Mouse (Mus musculus): Measurements from ENCODE around the gene Ccdc103.

Gene Ccdc103

GRCm38 (mm10) chr11:102880585-102881313, at the start of gene Ccdc103, which contains the start of gene Eftud2:
TSS of gene Ccdc103 (plus strand) at chr11:102881204.
TSS of gene Eftud2 (minus strand) at chr11:102880985.
- DNase-seq (ENCODE audit: low spot score in 2 of 2), result peak; percentile 96

GRCm38 (mm10) chr11:102832700-102833297, 48.2 kb upstream of the Ccdc103 start:
- DNase-seq (ENCODE audit: low spot score in 2 of 2), result no peak

GRCm38 (mm10) chr11:102834219-102834618, 46.8 kb upstream of the Ccdc103 start:
- DNase-seq (ENCODE audit: low spot score in 2 of 2), result no peak

GRCm38 (mm10) chr11:102835549-102835948, 45.5 kb upstream of the Ccdc103 start, which contains the start of gene Higd1b:
TSS of gene Higd1b (plus strand) at chr11:102835849.
- DNase-seq (ENCODE audit: low spot score in 2 of 2), result no peak

- DNase-seq (ENCODE audit: low spot score in 2 of 2), result no peak
These were observed 44.9 kb upstream of the Ccdc103 start for GRCm38 (mm10) chr11:102836146-102836545.

GRCm38 (mm10) chr11:102837385-102837784, 43.6 kb upstream of the Ccdc103 start:
- no peak for DNase-seq (ENCODE audit: low spot score in 2 of 2)

- no peak for DNase-seq (ENCODE audit: low spot score in 2 of 2)
These were observed 42.9 kb upstream of the Ccdc103 start for GRCm38 (mm10) chr11:102838126-102838525.

GRCm38 (mm10) chr11:102838616-102839150, 42.3 kb upstream of the Ccdc103 start:
- no peak for DNase-seq (ENCODE audit: low spot score in 2 of 2)

- no peak for DNase-seq (ENCODE audit: low spot score in 2 of 2)
These were observed 35.1 kb upstream of the Ccdc103 start for GRCm38 (mm10) chr11:102845926-102846325.

- DNase-seq (ENCODE audit: low spot score in 2 of 2), result peak; percentile 35 to 48
These were observed 29.1 kb upstream of the Ccdc103 start for GRCm38 (mm10) chr11:102851883-102852282.

- no peak for DNase-seq (ENCODE audit: low spot score in 2 of 2)
These were observed 27.2 kb upstream of the Ccdc103 start for GRCm38 (mm10) chr11:102853760-102854159.

- DNase-seq (ENCODE audit: low spot score in 2 of 2), result no peak
These were observed 25.1 kb upstream of the Ccdc103 start for GRCm38 (mm10) chr11:102855941-102856340.

GRCm38 (mm10) chr11:102858951-102859350, 22.1 kb upstream of the Ccdc103 start:
- no peak for DNase-seq (ENCODE audit: low spot score in 2 of 2)

GRCm38 (mm10) chr11:102859933-102860332, 21.1 kb upstream of the Ccdc103 start:
- DNase-seq (ENCODE audit: low spot score in 2 of 2), result peak; percentile 34 to 50

- peak; percentile 81 to 82 for DNase-seq (ENCODE audit: low spot score in 2 of 2)
These were observed 16.7 kb upstream of the Ccdc103 start for GRCm38 (mm10) chr11:102864272-102864671.

GRCm38 (mm10) chr11:102874801-102875334, 6.1 kb upstream of the Ccdc103 start:
- DNase-seq (ENCODE audit: low spot score in 2 of 2), result peak; percentile 67 to 73

GRCm38 (mm10) chr11:102879558-102879957, 1.4 kb upstream of the Ccdc103 start:
- no peak for DNase-seq (ENCODE audit: low spot score in 2 of 2)

- DNase-seq (ENCODE audit: low spot score in 2 of 2), result peak in 1 of 2 experiments; percentile 39
These were observed 552 bp downstream of the Ccdc103 start for GRCm38 (mm10) chr11:102881314-102882198.

- no peak for DNase-seq (ENCODE audit: low spot score in 2 of 2)
These were observed 3.7 kb downstream of the Ccdc103 start, which contains the start of gene Fam187a for GRCm38 (mm10) chr11:102884616-102885219. TSS of gene Fam187a (plus strand) at chr11:102885169.

- no peak for DNase-seq (ENCODE audit: low spot score in 2 of 2)
These were observed 6.4 kb downstream of the Ccdc103 start for GRCm38 (mm10) chr11:102887433-102887832.

GRCm38 (mm10) chr11:102888135-102888534, 7.1 kb downstream of the Ccdc103 start:
- peak; percentile 66 to 67 for DNase-seq (ENCODE audit: low spot score in 2 of 2)
